Mouse (Mus musculus) thymus, adult 18-20 months (tissue): ENCODE measurements around the gene Nectin4.
"Not testable (repeated sequence)": the region's sequence is repeated elsewhere in the genome, so short reads cannot be mapped to it uniquely, and the experiment has no call there.

Source experiments
- DNase-seq, 2 experiments: peaks; one replicate each; pipeline ENCODE4 v3.0.0; 2022; ENCODE audit warnings: mixed read lengths in 2 of 2

Gene Nectin4

GRCm38 (mm10) chr1:171369845-171370556 is at the start of gene Nectin4:
Nectin4 (plus strand) TSS chr1:171370099.
- no peak for DNase-seq

- DNase-seq, result no peak
Observed at GRCm38 (mm10) chr1:171320151-171320550, 49.7 kb upstream of the Nectin4 start.

DNA sequence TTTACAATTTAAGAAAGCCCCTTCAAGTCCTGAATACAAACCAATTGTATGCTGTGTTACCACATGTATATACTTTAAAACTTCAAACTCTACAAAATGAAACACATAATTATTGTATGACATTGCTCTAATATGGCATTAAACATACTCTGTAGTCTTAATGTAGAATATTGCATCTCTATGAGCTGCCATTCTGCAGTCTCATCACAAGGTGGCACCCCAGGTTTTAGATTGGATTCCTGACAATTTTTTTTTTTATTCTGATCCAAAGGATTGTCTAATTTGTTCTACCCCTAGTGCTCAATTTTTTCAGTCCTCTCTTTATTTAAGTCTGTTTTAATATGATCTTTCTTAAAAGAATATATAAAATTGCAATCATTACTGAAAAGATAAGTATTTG is 48.5 kb upstream of the Nectin4 start:
- no peak for DNase-seq

GRCm38 (mm10) chr1:171322012-171322411 is 47.9 kb upstream of the Nectin4 start:
- no peak for DNase-seq

- no peak for DNase-seq
Observed at GRCm38 (mm10) chr1:171325571-171325970, 44.3 kb upstream of the Nectin4 start.

DNA sequence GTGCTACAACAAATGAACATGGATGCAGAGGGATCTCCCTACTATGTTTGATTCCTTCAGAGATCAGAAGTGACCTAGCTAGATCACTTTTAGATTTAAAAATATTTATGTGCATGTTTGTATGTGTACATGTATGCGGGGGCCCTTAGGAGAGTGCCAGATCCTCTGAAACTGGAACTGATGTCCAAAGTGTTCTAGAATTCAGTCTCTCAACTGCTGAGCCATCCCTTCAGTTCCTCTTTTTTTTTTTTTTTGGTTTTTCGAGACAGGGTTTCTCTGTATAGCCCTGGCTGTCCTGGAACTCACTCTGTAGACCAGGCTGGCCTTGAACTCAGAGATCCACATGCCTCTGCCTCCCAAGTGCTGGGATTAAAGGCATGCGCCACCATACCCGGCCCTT is 43.3 kb upstream of the Nectin4 start:
- not testable (repeated sequence) for DNase-seq

DNA sequence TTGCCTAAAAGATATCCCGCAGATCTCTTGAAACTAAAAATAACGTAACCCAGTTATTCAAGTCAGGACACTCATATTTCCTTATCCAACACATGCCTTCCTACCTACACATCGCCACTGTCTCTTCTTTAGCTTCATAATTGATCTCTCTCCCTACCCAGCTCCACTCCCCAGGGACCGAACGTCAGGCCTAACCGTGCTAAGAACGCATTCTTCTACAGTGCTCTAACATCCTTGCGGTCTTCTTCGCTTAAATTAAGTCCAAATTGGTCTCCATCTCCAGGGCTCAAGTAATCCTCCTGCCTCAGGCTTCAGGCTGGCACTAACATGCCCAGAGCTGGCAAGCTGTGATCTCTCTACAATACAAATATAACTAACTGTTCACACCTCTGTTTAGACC is 41.7 kb upstream of the Nectin4 start:
- no peak for DNase-seq

- peak; percentile 87 to 90 for DNase-seq
Observed at GRCm38 (mm10) chr1:171328839-171329432, 41.0 kb upstream of the Nectin4 start, which contains the start of gene Dedd. Dedd (plus strand) TSS chr1:171329145.

- DNase-seq, result peak; percentile 32 to 58
Observed at GRCm38 (mm10) chr1:171329433-171330215, 40.3 kb upstream of the Nectin4 start.

DNA sequence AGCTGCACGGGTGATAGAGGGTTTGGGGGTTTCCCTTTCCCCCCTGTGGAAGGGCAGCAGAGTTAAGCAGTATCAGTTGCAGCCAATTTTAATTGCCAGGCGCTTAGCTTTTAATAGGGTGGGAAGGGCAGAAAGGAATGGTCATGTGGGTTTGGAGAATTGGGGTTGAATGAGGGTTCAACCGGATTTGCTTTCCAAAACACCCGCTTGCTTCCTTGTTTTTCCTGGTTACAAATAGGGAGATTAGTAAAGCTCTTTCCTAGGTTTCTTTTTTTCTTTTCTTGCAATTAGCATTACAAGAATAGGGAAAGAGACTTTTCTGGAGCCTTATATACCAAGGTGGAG is 39.7 kb upstream of the Nectin4 start:
- no peak for DNase-seq

DNA sequence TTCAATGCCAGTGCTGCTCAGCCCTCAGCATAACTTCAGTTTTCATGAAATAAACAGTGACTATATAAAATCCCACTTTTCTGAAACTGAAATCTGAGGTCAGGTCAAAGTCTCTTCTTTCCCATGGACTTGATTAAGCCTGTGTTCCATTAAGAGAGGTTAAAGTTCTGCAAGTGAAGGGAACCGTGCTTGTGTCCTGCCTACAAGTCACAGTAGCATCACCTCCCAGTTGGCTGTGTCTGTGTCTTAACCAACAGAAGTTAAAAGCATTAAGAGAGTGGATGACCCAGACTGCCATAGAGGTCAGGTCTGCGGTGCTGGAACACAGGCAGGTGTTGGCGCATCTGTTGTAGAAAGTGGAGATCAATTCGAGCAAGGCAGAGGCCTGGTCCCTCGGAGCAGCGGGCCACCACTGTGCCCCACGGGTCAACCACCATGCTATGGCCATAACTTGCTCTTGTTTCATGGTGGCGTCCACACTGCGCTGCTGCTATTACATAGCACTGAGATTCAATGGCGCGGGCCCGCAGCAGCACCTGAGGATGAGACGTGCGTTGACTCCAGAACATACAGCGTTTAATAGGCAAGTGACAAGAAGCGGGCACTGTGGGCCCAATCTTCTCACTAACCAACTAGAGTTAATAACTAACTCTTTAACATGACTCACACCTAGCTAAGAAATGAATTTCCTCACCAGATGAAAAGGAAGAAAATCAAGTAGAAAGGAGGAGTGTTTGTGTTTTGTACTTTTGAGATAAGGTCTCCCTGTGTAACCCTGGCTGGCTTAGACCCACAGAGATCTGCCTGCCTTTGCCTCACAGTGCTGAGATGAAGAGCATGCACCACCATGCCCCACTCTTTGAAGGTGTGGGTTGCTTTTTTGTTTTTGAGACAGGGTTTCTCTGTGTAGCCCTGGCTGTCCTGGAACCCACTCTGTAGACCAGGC is 27.4 kb upstream of the Nectin4 start:
- DNase-seq, result no peak

DNA sequence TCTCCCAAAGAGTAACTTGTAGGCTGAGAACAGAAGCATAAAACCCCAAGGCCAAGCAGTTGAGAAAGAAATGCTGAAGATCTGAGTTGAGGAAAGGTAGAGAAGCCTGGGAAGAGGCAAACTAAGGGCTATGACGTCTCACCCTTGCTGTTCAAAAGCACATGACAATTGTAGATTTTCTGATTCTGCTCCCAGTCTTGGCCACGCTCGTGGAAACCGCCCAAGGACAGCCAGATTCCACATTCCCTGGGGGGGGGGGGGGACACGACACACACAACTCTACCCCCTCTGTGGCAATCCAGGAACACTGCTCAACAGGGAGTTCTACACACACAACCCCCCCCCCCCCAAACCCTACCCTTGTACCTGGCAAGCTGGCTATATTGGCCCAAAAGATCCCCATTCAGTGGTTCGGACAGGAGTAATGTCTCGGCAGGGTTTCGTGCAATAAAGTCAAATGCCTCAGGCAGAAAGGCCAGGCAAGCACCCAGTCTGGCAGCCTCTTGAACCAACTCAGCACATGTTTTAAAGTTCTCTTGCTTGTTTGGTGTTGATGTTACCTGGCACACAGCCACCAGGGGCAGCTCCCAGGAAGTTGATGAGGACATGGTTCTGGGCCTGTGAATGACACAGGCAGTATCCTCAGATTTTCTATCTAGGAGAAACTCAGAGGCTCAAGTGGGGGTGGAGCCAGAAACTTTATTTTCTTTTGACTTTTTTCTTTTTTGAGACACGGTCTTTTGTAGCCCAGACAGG is 25.8 kb upstream of the Nectin4 start:
- DNase-seq, result peak in 1 of 2 experiments; percentile 14

DNA sequence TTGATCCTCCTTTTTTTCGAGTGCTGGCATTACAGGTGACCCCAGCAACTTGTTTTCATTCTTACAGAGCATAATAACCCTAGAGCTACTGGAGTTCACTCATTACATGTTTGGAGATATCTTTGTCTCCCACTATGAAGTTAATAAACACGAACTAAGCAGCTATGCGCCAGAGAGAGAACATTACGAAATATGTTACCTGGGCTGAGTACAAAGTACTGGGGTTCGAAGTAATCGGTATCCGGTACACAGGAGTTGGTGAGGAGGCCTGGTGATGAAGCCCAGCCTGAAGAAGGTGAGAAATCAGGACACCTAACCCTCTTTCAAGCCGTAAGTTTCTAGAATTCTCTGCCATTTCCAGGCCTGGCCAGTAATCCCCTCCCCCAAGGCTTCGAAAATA is 25.2 kb upstream of the Nectin4 start:
- DNase-seq, result no peak

DNA sequence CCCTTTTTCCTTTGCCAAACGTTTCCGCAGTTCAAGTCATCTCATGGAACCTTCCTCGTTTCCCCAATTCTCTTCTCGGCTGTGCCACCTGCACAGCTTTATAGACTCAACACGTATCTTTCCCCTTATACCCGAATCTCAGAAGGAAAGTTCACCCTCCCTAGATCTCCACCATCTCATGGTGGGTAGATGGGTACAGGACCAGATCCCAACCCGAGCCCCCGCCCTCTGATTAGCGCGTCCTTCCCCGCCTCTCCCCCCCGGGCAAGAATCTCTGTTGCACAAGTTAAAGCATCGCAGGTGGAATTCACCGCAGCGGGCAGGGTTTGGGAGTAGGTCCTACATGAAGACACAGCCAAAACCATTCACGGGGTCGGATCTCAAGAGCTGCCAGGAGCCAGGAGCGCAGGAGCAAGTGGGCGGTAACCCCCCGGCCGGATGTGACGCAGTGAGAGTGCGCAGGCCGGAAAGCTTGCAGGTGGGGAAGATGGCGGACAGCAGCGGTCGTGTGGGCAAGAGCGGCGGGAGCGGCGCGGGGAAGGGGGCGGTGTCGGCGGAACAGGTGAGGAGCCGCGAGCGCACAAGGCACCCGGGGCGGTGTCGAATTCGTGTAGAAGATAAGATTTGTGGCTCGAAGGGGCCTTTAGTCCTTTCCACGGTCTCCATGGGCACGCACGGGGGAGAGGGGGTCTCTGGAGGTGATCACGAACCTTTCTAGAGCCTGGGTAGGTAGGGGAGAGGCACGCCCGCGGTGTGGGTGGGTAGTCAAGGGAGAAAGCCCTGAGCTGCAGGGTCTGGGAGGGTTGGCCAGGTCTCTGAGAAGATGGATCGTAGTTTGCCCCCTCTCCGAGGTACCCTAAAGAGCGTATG is 24.4 kb upstream of the Nectin4 start, which contains the start of the genes Nit1 and Pfdn2:
Gene Nit1 (minus strand): TSS at position 422 of the 870 bp plus-strand sequence.
Gene Pfdn2 (plus strand): TSS at position 446 of the 870 bp plus-strand sequence.
- peak; percentile 84 to 85 for DNase-seq

DNA sequence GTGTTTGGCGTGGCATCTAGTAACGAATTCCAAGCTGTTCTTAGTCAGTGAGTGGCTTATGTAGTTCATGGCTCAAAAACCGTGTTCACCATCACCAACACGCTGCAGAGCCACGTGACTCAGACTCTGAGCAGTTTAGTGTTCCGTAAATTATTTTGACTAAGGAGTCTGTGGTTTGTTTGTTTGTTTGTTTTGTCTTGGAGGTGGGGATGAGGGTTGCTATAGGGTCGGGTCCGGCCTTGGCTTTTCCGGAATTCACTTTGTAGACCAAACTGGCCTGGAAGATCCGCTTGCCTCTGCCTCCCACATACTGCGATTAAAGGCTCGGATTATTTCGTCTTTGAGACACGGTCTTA is 23.8 kb upstream of the Nectin4 start:
- DNase-seq, result no peak

- DNase-seq, result no peak
Observed at GRCm38 (mm10) chr1:171348665-171349064, 21.2 kb upstream of the Nectin4 start.

- DNase-seq, result no peak
Observed at GRCm38 (mm10) chr1:171349210-171349609, 20.7 kb upstream of the Nectin4 start.

DNA sequence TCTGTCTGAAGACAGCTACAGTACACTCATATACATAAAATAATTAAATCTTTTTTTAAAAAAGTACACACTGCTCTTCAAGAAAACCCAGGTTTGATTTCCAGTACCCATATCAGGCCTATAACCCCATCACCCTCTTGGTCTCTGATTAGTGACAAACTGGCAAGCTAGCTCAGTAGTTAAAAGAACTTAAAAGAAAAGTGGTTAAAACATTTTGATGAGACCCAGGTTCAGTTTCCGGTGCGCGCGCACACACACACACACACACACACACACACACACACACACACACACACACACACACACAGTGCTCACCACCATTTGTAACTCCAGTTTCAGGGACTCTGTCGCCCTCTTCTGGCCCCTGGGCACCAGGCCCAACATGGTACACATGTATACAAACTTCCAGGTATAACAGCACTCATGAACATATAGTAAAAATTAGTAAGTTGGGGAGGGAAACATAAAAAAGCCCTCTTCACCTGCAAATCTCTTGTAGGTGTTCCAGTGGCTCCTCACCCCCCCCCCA is 14.0 kb upstream of the Nectin4 start:
- no peak for DNase-seq

DNA sequence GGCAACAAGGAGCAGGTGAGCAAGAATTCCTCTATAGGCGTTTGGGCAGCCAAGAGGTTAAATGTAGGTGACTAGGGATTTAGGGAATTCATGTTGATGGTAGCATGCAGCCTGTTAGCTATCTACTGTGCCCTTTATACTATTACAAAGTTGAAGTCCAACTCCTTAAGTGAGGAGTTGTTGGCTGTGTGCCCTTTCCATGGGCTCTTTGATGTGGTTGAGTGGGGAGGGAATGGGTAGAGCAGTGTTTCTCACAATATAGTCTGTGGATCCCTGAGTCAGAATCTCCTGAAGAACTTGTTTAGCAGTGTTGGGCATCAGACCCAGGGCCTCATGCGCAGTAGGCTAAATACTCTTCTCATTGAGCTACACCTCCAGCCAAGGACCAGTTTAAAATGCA is 13.1 kb upstream of the Nectin4 start:
- DNase-seq, result no peak

GRCm38 (mm10) chr1:171358421-171358820 is 11.5 kb upstream of the Nectin4 start:
- DNase-seq, result peak in 1 of 2 experiments; percentile 31
